Mouse (Mus musculus): ENCODE results near the gene Tmem40. TPM values are rescaled to one million over a fixed set of nuclear protein-coding genes. Genes with fewer than 3 reads are reported as not detected.
A peak's percentile ranks its signal among the peaks of the same experiment; 100 is the strongest.

Tmem40 gene
- polyA plus RNA-seq, 1 experiment = 1.6 TPM

DNA sequence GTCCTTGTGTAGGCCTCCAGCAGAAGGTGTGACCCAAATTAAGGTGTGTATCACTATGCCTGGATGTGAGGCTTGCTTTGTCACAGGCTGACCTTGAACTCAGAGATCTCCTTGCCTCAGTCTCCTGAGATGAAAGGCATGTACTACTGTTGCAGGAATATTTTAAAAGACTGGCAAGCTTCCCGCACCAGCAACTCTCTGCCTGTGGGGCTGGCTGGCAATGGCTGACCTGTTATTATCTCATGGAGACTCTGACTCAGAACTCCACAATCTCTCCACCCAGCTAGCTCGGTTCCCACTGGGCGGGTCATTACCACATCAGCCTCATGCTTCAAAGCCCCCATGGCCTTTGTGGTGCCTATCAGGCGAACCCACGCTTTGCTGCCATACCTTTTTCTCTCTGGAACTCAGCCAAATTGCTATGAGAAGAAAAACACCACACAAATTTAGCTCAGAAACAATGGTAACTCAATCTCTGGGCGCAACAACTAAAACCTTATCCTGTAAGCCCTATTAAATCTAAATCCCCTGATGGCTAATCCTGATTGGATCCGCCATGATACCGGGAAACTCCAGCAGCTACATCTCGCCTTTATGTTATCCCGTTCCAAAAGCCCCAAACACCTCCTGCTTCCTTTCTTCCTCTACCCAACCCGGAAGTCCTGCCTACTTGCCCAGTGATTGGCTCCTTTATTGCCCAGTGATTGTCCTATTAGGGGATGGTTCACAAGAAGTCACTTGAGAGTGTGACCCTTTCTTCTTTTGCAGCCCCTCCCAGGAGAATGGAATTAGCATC, 77.2 kb downstream of the Tmem40 start:
- DNase-seq (ENCODE audit: low read depth) = peak; percentile 28
- no peak for TF ChIP-seq CTCF (IDR thresholded peaks at IDR 0.05; ENCODE audit: borderline replicate concordance, extremely low read depth, insufficient read depth, insufficient read length)
- TF ChIP-seq POLR2A (IDR thresholded peaks at IDR 0.05; ENCODE audit: borderline replicate concordance, extremely low read depth, insufficient read depth, insufficient read length, poor library complexity, severe bottlenecking) = no peak

DNA sequence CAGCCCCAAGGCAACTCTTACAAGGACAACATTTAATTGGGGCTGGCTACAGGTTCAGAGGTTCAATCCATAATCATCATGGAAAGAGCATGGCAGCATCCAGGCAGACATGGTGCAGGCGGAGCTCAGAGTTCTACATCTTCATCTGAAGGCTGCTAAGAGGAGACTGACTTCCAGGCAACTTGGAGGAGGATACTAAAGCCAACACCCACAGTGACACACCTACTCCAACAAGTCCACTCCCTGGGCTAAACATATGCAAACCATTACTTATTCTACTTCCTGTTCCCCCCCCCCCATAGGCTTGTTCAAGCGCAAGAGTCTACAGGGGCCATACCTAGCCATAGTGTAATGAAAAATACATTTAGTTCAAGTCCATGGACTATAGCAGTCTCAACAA, 77.9 kb downstream of the Tmem40 start:
- no peak for DNase-seq (ENCODE audit: low read depth)
- TF ChIP-seq CTCF (IDR thresholded peaks at IDR 0.05; ENCODE audit: borderline replicate concordance, extremely low read depth, insufficient read depth, insufficient read length) (no peak), POLR2A (IDR thresholded peaks at IDR 0.05; ENCODE audit: borderline replicate concordance, extremely low read depth, insufficient read depth, insufficient read length, poor library complexity, severe bottlenecking) (no peak)

DNA sequence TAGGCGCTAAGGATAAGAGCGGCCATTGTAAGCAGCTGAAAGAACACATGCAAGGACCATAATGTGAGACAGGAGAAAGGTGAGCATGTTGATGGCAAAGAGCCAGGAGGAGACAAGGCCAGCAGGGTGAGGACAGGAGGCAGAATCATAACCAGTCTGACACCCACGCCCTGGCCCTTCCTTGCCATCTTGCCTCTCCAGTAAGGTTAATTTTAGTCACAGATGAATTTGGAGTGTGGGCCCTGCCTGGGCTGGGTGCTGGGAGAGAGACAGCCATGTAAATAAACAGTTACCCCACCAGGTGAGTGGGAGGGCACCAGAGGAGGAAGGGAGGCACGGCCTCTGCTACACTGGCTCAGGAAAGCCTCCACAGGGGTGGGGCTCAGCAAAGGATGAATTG, 81.1 kb downstream of the Tmem40 start:
- TF ChIP-seq POLR2A (IDR thresholded peaks at IDR 0.05; ENCODE audit: borderline replicate concordance, extremely low read depth, insufficient read depth, insufficient read length, poor library complexity, severe bottlenecking) (no peak), CTCF (IDR thresholded peaks at IDR 0.05; ENCODE audit: borderline replicate concordance, extremely low read depth, insufficient read depth, insufficient read length) (no peak)
- no peak for DNase-seq (ENCODE audit: low read depth)

Other genes starting within 250 kb of the Tmem40 start
- gene Tsen2, start 217.7 kb downstream of the Tmem40 start, polyA plus RNA-seq (2012; rRNA removed) = 18.6 and 19.8 TPM in 2 replicates
- gene Mkrn2os, start 169.8 kb downstream of the Tmem40 start, polyA plus RNA-seq (2012; rRNA removed) = 0.10 TPM in 1 of 2 replicates, not detected in the other
- 32.6 and 44.7 TPM in 2 replicates for gene Mkrn2, start 160.5 kb downstream of the Tmem40 start, polyA plus RNA-seq (2012; rRNA removed)
- gene Raf1, start 85.8 kb downstream of the Tmem40 start, polyA plus RNA-seq (2012; rRNA removed) = 249 and 289 TPM in 2 replicates
- gene Cand2, start 12.1 kb upstream of the Tmem40 start, polyA plus RNA-seq (2012; rRNA removed) = 30.5 and 37.1 TPM in 2 replicates
- gene Rpl32, start 46.3 kb upstream of the Tmem40 start, polyA plus RNA-seq (2012; rRNA removed) = 1,840 and 1,952 TPM in 2 replicates
- 4.0 and 4.8 TPM in 2 replicates for gene Efcab12, start 76.0 kb upstream of the Tmem40 start, polyA plus RNA-seq (2012; rRNA removed)
- gene Mbd4, start 91.0 kb upstream of the Tmem40 start, polyA plus RNA-seq (2012; rRNA removed) = 10.2 and 12.8 TPM in 2 replicates
- 28.1 and 28.9 TPM in 2 replicates for gene Ift122, start 91.1 kb upstream of the Tmem40 start, polyA plus RNA-seq (2012; rRNA removed)
- 1.9 and 2.1 TPM in 2 replicates for gene Rho, start 169.3 kb upstream of the Tmem40 start, polyA plus RNA-seq (2012; rRNA removed)
- not detected in 2 replicates for gene H1foo, start 182.5 kb upstream of the Tmem40 start, polyA plus RNA-seq (2012; rRNA removed)
- 34.7 and 38.5 TPM in 2 replicates for gene Plxnd1, start 232.6 kb upstream of the Tmem40 start, polyA plus RNA-seq (2012; rRNA removed)

All from brain, embryonic 14.5 days (tissue).